Mouse (Mus musculus): ENCODE data around the gene Gm20479.

Gm20479 gene

GRCm38 (mm10) chr7:27356861-27357594 is at the start of gene Gm20479:
TSS of gene Gm20479 (minus strand) at chr7:27357419.
- no peak for DNase-seq (ENCODE audit: low read depth, low spot score)

GRCm38 (mm10) chr7:27406481-27406880 is 49.3 kb upstream of the Gm20479 start:
- DNase-seq (ENCODE audit: low read depth, low spot score): no peak

GRCm38 (mm10) chr7:27404203-27404942 is 47.2 kb upstream of the Gm20479 start:
- no peak for DNase-seq (ENCODE audit: low read depth, low spot score)

- no peak for DNase-seq (ENCODE audit: low read depth, low spot score)
These were observed 45.5 kb upstream of the Gm20479 start for GRCm38 (mm10) chr7:27402675-27403074.

GRCm38 (mm10) chr7:27400545-27400944 is 43.3 kb upstream of the Gm20479 start:
- no peak for DNase-seq (ENCODE audit: low read depth, low spot score)

- no peak for DNase-seq (ENCODE audit: low read depth, low spot score)
These were observed 40.1 kb upstream of the Gm20479 start for GRCm38 (mm10) chr7:27397048-27397949.

- DNase-seq (ENCODE audit: low read depth, low spot score): no peak
These were observed 39.2 kb upstream of the Gm20479 start for GRCm38 (mm10) chr7:27396184-27397047.

- no peak for DNase-seq (ENCODE audit: low read depth, low spot score)
These were observed 38.4 kb upstream of the Gm20479 start for GRCm38 (mm10) chr7:27395521-27396183.

- DNase-seq (ENCODE audit: low read depth, low spot score): no peak
These were observed 34.2 kb upstream of the Gm20479 start for GRCm38 (mm10) chr7:27391416-27391815.

- DNase-seq (ENCODE audit: low read depth, low spot score): no peak
These were observed 32.0 kb upstream of the Gm20479 start for GRCm38 (mm10) chr7:27389213-27389612.

GRCm38 (mm10) chr7:27384731-27385130 is 27.5 kb upstream of the Gm20479 start:
- no peak for DNase-seq (ENCODE audit: low read depth, low spot score)

GRCm38 (mm10) chr7:27384134-27384533 is 26.9 kb upstream of the Gm20479 start:
- no peak for DNase-seq (ENCODE audit: low read depth, low spot score)

- no peak for DNase-seq (ENCODE audit: low read depth, low spot score)
These were observed 26.0 kb upstream of the Gm20479 start for GRCm38 (mm10) chr7:27383233-27383632.

- no peak for DNase-seq (ENCODE audit: low read depth, low spot score)
These were observed 24.3 kb upstream of the Gm20479 start for GRCm38 (mm10) chr7:27381560-27381959.

GRCm38 (mm10) chr7:27381009-27381408 is 23.8 kb upstream of the Gm20479 start:
- DNase-seq (ENCODE audit: low read depth, low spot score): no peak

- no peak for DNase-seq (ENCODE audit: low read depth, low spot score)
These were observed 22.6 kb upstream of the Gm20479 start for GRCm38 (mm10) chr7:27379836-27380235.

GRCm38 (mm10) chr7:27378431-27378830 is 21.2 kb upstream of the Gm20479 start:
- no peak for DNase-seq (ENCODE audit: low read depth, low spot score)

- DNase-seq (ENCODE audit: low read depth, low spot score): no peak
These were observed 18.1 kb upstream of the Gm20479 start for GRCm38 (mm10) chr7:27375274-27375673.

GRCm38 (mm10) chr7:27371715-27372462 is 14.7 kb upstream of the Gm20479 start:
- no peak for DNase-seq (ENCODE audit: low read depth, low spot score)

GRCm38 (mm10) chr7:27369111-27369510 is 11.9 kb upstream of the Gm20479 start:
- no peak for DNase-seq (ENCODE audit: low read depth, low spot score)

Measured in retina, adult 2 months (tissue).